In the genomic region with DNA sequence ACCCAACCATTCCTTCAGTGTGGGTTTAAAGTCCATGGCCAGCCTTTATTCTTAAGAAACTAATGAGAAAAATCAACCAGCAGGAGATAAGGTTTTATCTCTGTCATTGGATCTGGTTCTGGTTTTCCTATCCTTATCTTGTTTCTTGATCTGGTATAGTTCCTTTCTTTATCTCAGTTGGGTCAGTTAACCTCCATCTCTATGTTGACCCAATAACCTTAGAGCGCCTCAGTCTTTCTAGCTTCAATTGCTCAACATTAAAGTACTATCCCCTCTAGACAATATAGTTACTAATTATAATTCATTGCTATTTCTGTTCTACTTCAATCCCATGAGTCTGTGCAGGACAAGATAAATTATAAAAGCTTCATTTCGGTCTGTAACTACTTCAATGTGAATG, we compare ENCODE assay signal across 28 mouse cellular contexts. TPM values are rescaled to one million over a fixed set of nuclear protein-coding genes. Genes with fewer than 3 reads are reported as not detected.
"Had no signal": no experiment of that assay in that cellular context is flagged by ENCODE, and none has a peak within 500 bp of the region (broad histone marks: within the 10 kb centered on the region; RNA-seq: fewer than 3 reads in every experiment).

No protein-coding gene starts in this region.

- H3K36me3 ChIP-seq: heart, embryonic 13.5 days; heart, embryonic 15.5 days; hindbrain, embryonic 10.5 days; hindbrain, embryonic 12.5 days; limb, embryonic 10.5 days; limb, embryonic 12.5 days; liver, embryonic 13.5 days; liver, embryonic 15.5 days had no signal

- H3K4me1 ChIP-seq: heart, embryonic 13.5 days; heart, embryonic 15.5 days; limb, embryonic 10.5 days; limb, embryonic 12.5 days; liver, embryonic 13.5 days; liver, embryonic 15.5 days had no signal

- H3K27ac ChIP-seq: heart, adult 2 months; heart, embryonic 13.5 days; heart, embryonic 15.5 days; hindbrain, embryonic 10.5 days; hindbrain, embryonic 12.5 days; hindbrain, embryonic 14.5 days; kidney, postnatal 0 days; limb, embryonic 10.5 days; limb, embryonic 12.5 days; liver, embryonic 13.5 days; liver, embryonic 15.5 days had no signal

- H3K4me2 ChIP-seq: heart, embryonic 11.5 days; heart, embryonic 13.5 days; heart, embryonic 15.5 days; hindbrain, embryonic 12.5 days; hindbrain, embryonic 14.5 days; limb, embryonic 12.5 days; liver, embryonic 11.5 days; liver, embryonic 13.5 days; liver, embryonic 15.5 days had no signal

- H3K9me3 ChIP-seq: heart, embryonic 13.5 days; heart, embryonic 15.5 days; hindbrain, embryonic 10.5 days; hindbrain, embryonic 12.5 days; limb, embryonic 10.5 days; limb, embryonic 12.5 days; liver, embryonic 13.5 days; liver, embryonic 15.5 days had no signal

- DNase-seq: forebrain, postnatal 0 days; gastrocnemius, postnatal 14 days; gastrocnemius, postnatal 36 days; heart, adult 11 months; heart, adult 2 months; heart, postnatal 4 days; kidney, adult 11 months; kidney, postnatal 14 days; kidney, postnatal 36 days; layer of hippocampus, adult 9-11 months; layer of hippocampus, postnatal 36 days; liver; liver, embryonic 13.5 days had no signal

- ATAC-seq: forebrain, postnatal 0 days; hindbrain, embryonic 16.5 days; inflammation-experienced regulatory T-cells, adult 6 months had no signal

- H3K9ac ChIP-seq: forebrain, postnatal 0 days; heart, embryonic 13.5 days; heart, embryonic 15.5 days; hindbrain, embryonic 12.5 days; hindbrain, embryonic 14.5 days; limb, embryonic 12.5 days; liver, embryonic 13.5 days; liver, embryonic 15.5 days had no signal

- H3K27me3 ChIP-seq: heart, embryonic 13.5 days; heart, embryonic 15.5 days; hindbrain, embryonic 12.5 days; limb, embryonic 12.5 days; liver, embryonic 13.5 days; liver, embryonic 15.5 days had no signal

- H3K4me3 ChIP-seq: heart, adult 2 months; heart, embryonic 13.5 days; heart, embryonic 15.5 days; hindbrain, embryonic 10.5 days; hindbrain, embryonic 12.5 days; limb, embryonic 10.5 days; limb, embryonic 12.5 days; liver, embryonic 13.5 days; liver, embryonic 15.5 days had no signal

RNA-seq across cellular contexts. Expression of gene Rpl36a-ps1, which starts 56.7 kb away (rescaled TPM):
- total RNA-seq: gastrocnemius, adult 8-10 months; left cerebral cortex, adult 18-20 months had no signal
- polyA plus RNA-seq: forebrain, postnatal 0 days; heart, adult 2 months; hindbrain, embryonic 10.5 days; hindbrain, embryonic 12.5 days had no signal
